Mouse (Mus musculus): ENCODE data around the gene Mpz. TPM values are rescaled to one million over a fixed set of nuclear protein-coding genes. Genes with fewer than 3 reads are reported as not detected.

Gene Mpz
- 0.77 and 1.2 TPM in 2 replicates for polyA plus RNA-seq (2015; fragmentation: Nextera tagmentation; extraction: Ambion mirVana)

- 1% methylated on average over 34 of the region's 34 CpGs for WGBS
- peak within 1 kb of the TSS; percentile 83 for H3K27ac ChIP-seq
- H3K27me3 ChIP-seq (ENCODE audit: insufficient read depth, low read length): no peaks in the 10 kb centered on the region
These were observed at the start of gene Mpz, which contains the start of gene Sdhc for GRCm38 (mm10) chr1:171149974-171150760. Gene Mpz, plus strand, starts transcription at chr1:171150711. Gene Sdhc, minus strand, starts transcription at chr1:171150603.

GRCm38 (mm10) chr1:171101033-171101432, 49.5 kb upstream of the Mpz start:
- Histone ChIP-seq H3K4me1 (replicated peaks; ENCODE audit: insufficient read depth, low read length) (no peaks in the 10 kb centered on the region), H3K9me3 (replicated peaks; ENCODE audit: low read length) (no peaks in the 10 kb centered on the region), H3K27me3 (ENCODE audit: insufficient read depth, low read length) (no peaks in the 10 kb centered on the region), H3K36me3 (ENCODE audit: insufficient read depth, low read length) (no peaks in the 10 kb centered on the region), H3K4me2 (ENCODE audit: low read length) (no peak overlapping the region), H3K27ac (no peak overlapping the region), H3K4me3 (replicated peaks; ENCODE audit: low read depth, low read length) (no peak overlapping the region), H3K9ac (ENCODE audit: low read depth, low read length) (no peak overlapping the region)
- DNase-seq (ENCODE audit: low spot score) (no peak), ATAC-seq (replicated peaks; ENCODE audit: low FRiP score, low read depth) (no peak)
- TF ChIP-seq CTCF (IDR thresholded peaks at IDR 0.05; ENCODE audit: low read depth): no peak
- WGBS: 36% methylated on average over 2 of the region's 2 CpGs

More at GRCm38 (mm10) chr1:171149974-171150760, at the start of gene Mpz, which contains the start of gene Sdhc:
- peak within 1 kb of the TSS; percentile 88 for H3K9ac ChIP-seq (ENCODE audit: low read depth, low read length)
- H3K4me3 ChIP-seq (replicated peaks; ENCODE audit: low read depth, low read length): peak within 1 kb of the TSS; percentile 76
- peaks cover 3% of the 10 kb centered on the region; the same call in 1 of the 2 replicates for H3K36me3 ChIP-seq (ENCODE audit: insufficient read depth, low read length)
- H3K4me1 ChIP-seq (replicated peaks; ENCODE audit: insufficient read depth, low read length): peaks cover 3% of the 10 kb centered on the region; the same call in 1 of the 2 replicates
- no peak for TF ChIP-seq CTCF (IDR thresholded peaks at IDR 0.05; ENCODE audit: low read depth)
- H3K4me2 ChIP-seq (ENCODE audit: low read length): peak within 1 kb of the TSS; percentile 65
- DNase-seq (ENCODE audit: low spot score): peak; percentile 97
- H3K9me3 ChIP-seq (replicated peaks; ENCODE audit: low read length): no peaks in the 10 kb centered on the region
- peak; percentile 97 for ATAC-seq (replicated peaks; ENCODE audit: low FRiP score, low read depth)

GRCm38 (mm10) chr1:171101733-171102546, 48.6 kb upstream of the Mpz start:
- Histone ChIP-seq H3K9me3 (replicated peaks; ENCODE audit: low read length) (no peaks in the 10 kb centered on the region), H3K27ac (peak overlapping the region; percentile 21; the same call in 1 of the 2 replicates), H3K4me1 (replicated peaks; ENCODE audit: insufficient read depth, low read length) (no peaks in the 10 kb centered on the region), H3K4me2 (ENCODE audit: low read length) (peak overlapping the region; percentile 58), H3K36me3 (ENCODE audit: insufficient read depth, low read length) (no peaks in the 10 kb centered on the region), H3K27me3 (ENCODE audit: insufficient read depth, low read length) (no peaks in the 10 kb centered on the region), H3K4me3 (replicated peaks; ENCODE audit: low read depth, low read length) (peak overlapping the region; percentile 59), H3K9ac (ENCODE audit: low read depth, low read length) (peak overlapping the region; percentile 46)
- under 1% methylated on average over 39 of the region's 40 CpGs for WGBS
- peak; percentile 50; the same call in 1 of the 2 replicates for TF ChIP-seq CTCF (IDR thresholded peaks at IDR 0.05; ENCODE audit: low read depth)
- peak; percentile 84 for ATAC-seq (replicated peaks; ENCODE audit: low FRiP score, low read depth)
- peak; percentile 78 for DNase-seq (ENCODE audit: low spot score)

GRCm38 (mm10) chr1:171102547-171103177, 47.8 kb upstream of the Mpz start:
- Histone ChIP-seq H3K27me3 (ENCODE audit: insufficient read depth, low read length) (no peaks in the 10 kb centered on the region), H3K9me3 (replicated peaks; ENCODE audit: low read length) (no peaks in the 10 kb centered on the region), H3K4me3 (replicated peaks; ENCODE audit: low read depth, low read length) (peak overlapping the region; percentile 59), H3K4me2 (ENCODE audit: low read length) (peak overlapping the region; percentile 58), H3K36me3 (ENCODE audit: insufficient read depth, low read length) (no peaks in the 10 kb centered on the region), H3K4me1 (replicated peaks; ENCODE audit: insufficient read depth, low read length) (no peaks in the 10 kb centered on the region), H3K9ac (ENCODE audit: low read depth, low read length) (peak overlapping the region; percentile 46), H3K27ac (peak overlapping the region; percentile 21; the same call in 1 of the 2 replicates)
- peak; percentile 1; the same call in 1 of the 2 replicates for TF ChIP-seq CTCF (IDR thresholded peaks at IDR 0.05; ENCODE audit: low read depth)
- WGBS: under 1% methylated on average over 35 of the region's 35 CpGs
- peak; percentile 90 for ATAC-seq (replicated peaks; ENCODE audit: low FRiP score, low read depth)
- DNase-seq (ENCODE audit: low spot score): peak; percentile 85

- 10% methylated on average over 10 of the region's 10 CpGs for WGBS
- no peaks in the 10 kb centered on the region for H3K27me3 ChIP-seq (ENCODE audit: insufficient read depth, low read length)
- H3K36me3 ChIP-seq (ENCODE audit: insufficient read depth, low read length): no peaks in the 10 kb centered on the region
- no peak overlapping the region for H3K9ac ChIP-seq (ENCODE audit: low read depth, low read length)
- DNase-seq (ENCODE audit: low spot score): no peak
- no peak; the same call in 1 of the 2 replicates for ATAC-seq (replicated peaks; ENCODE audit: low FRiP score, low read depth)
- TF ChIP-seq CTCF (IDR thresholded peaks at IDR 0.05; ENCODE audit: low read depth): no peak
- H3K4me2 ChIP-seq (ENCODE audit: low read length): peak overlapping the region; percentile 58
- H3K4me3 ChIP-seq (replicated peaks; ENCODE audit: low read depth, low read length): 0 out of 2 replicates have a peak overlapping the region, but pooled peaks have one; percentile 59
- H3K4me1 ChIP-seq (replicated peaks; ENCODE audit: insufficient read depth, low read length): no peaks in the 10 kb centered on the region
- H3K9me3 ChIP-seq (replicated peaks; ENCODE audit: low read length): no peaks in the 10 kb centered on the region
- H3K27ac ChIP-seq: no peak overlapping the region
These were observed 47.2 kb upstream of the Mpz start for GRCm38 (mm10) chr1:171103179-171103840.
